Comparison of ENCODE assay signal across 8 mouse cellular contexts in the genomic region with DNA sequence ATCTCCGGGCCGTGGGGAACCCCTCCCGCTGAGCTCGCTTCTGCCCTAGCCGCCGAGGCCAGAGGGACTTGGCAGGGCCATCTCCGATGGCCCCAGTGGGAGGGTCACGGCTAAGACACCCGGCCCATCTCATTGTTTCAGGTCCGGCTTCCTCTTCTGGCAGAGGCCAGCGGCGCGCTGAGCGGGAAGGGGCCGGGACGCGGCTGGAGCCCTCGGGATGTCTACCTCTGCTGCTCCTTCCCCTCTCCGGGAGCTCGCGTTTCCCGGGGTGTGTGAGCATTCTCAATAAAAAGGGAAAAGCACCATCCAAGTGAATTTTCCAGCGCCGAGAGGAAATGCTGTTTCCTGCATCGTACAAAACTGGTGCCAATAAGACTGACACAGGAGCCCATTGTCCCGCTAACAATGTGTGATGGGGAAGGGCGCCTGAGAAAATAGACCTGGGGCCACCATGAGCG. TPM values are rescaled to one million over a fixed set of nuclear protein-coding genes. Genes with fewer than 3 reads are reported as not detected.
DNase-seq lines count a peak whose midpoint lies in the region; ATAC-seq and TF ChIP-seq lines count a peak whose summit lies in the region.

No protein-coding gene starts in this region.

- peak overlapping the region; percentile 73 for H3K4me2 ChIP-seq in heart, embryonic 15.5 days
- H3K4me2 ChIP-seq in kidney, postnatal 0 days (ENCODE audit: low read length), result peak overlapping the region; percentile 49
- H3K4me2 ChIP-seq in lung, postnatal 0 days (replicated peaks; ENCODE audit: low read depth, low read length), result peak overlapping the region; percentile 38
- peak overlapping the region; percentile 51 for H3K4me2 ChIP-seq in stomach, embryonic 15.5 days

- 0 out of 2 replicates have a peak overlapping the region, but pooled peaks have one; percentile 4 for H3K4me3 ChIP-seq in testis, adult 2 months (ENCODE audit: control insufficient read depth, low read depth, low read length)
- H3K4me3 ChIP-seq in heart, embryonic 15.5 days, result peak overlapping the region; percentile 40
- peak overlapping the region; percentile 10; the same call in 1 of the 2 replicates for H3K4me3 ChIP-seq in kidney, postnatal 0 days (replicated peaks; ENCODE audit: low read depth, low read length)
- H3K4me3 ChIP-seq in lung, postnatal 0 days (ENCODE audit: low read depth, low read length), result peak overlapping the region; percentile 10; the same call in 1 of the 2 replicates
- H3K4me3 ChIP-seq in stomach, embryonic 15.5 days (replicated peaks), result peak overlapping the region; percentile 25

- peak; percentile 56 for TF ChIP-seq EP300 in lung, postnatal 0 days (IDR thresholded peaks at IDR 0.05)

- DNase-seq in testis, postnatal 14 days (ENCODE audit: low spot score), result no peak
- DNase-seq in kidney, postnatal 0 days (ENCODE audit: low spot score), result peak; percentile 69
- DNase-seq in lung, postnatal 0 days (ENCODE audit: low spot score), result peak; percentile 64
- DNase-seq in thymus, postnatal 10 days (ENCODE audit: low spot score in 2 of 2), result no peak

- no peaks in the 10 kb centered on the region for H3K36me3 ChIP-seq in testis, adult 2 months (ENCODE audit: control insufficient read depth, insufficient read depth, low read length)
- H3K36me3 ChIP-seq in heart, embryonic 15.5 days, result no peaks in the 10 kb centered on the region
- H3K36me3 ChIP-seq in kidney, postnatal 0 days (ENCODE audit: insufficient read depth, low read length), result no peaks in the 10 kb centered on the region
- no peaks in the 10 kb centered on the region for H3K36me3 ChIP-seq in lung, postnatal 0 days (ENCODE audit: insufficient read depth, low read length)
- no peaks in the 10 kb centered on the region for H3K36me3 ChIP-seq in stomach, embryonic 15.5 days

- ATAC-seq in erythroid progenitor cell, adult 5-6 weeks (replicated peaks; ENCODE audit: low FRiP score, poor library complexity, severe bottlenecking), result 0 out of 2 replicates have a peak, but pooled peaks have one; percentile 34
- peak; percentile 81 for ATAC-seq in heart, embryonic 15.5 days (replicated peaks; ENCODE audit: insufficient number of reproducible peaks, insufficient read depth, low FRiP score, low read depth)
- ATAC-seq in kidney, postnatal 0 days (replicated peaks; ENCODE audit: low FRiP score, low read depth), result 0 out of 2 replicates have a peak, but pooled peaks have one; percentile 50
- ATAC-seq in lung, postnatal 0 days, result peak; percentile 88
- peak; percentile 60; the same call in 1 of the 2 replicates for ATAC-seq in stomach, embryonic 15.5 days (ENCODE audit: insufficient read depth, low FRiP score, low read depth)

- no peak for TF ChIP-seq CTCF in testis, adult 2 months (IDR thresholded peaks at IDR 0.05; ENCODE audit: control insufficient read depth, insufficient read depth, insufficient replicate concordance, low read depth, low read length)
- TF ChIP-seq CTCF in kidney, postnatal 0 days (IDR thresholded peaks at IDR 0.05; ENCODE audit: low read depth), result no peak
- no peak for TF ChIP-seq CTCF in lung, postnatal 0 days (IDR thresholded peaks at IDR 0.05)

- H3K9ac ChIP-seq in heart, embryonic 15.5 days, result peak overlapping the region; percentile 41; the same call in 1 of the 2 replicates
- H3K9ac ChIP-seq in kidney, postnatal 0 days (ENCODE audit: low read depth, low read length), result no peak overlapping the region
- H3K9ac ChIP-seq in lung, postnatal 0 days (replicated peaks; ENCODE audit: low read depth), result no peak overlapping the region
- H3K9ac ChIP-seq in stomach, embryonic 15.5 days, result peak overlapping the region; percentile 3; the same call in 1 of the 2 replicates

- no peaks in the 10 kb centered on the region for H3K9me3 ChIP-seq in heart, embryonic 15.5 days (replicated peaks)
- H3K9me3 ChIP-seq in kidney, postnatal 0 days (replicated peaks; ENCODE audit: low read length), result no peaks in the 10 kb centered on the region
- no peaks in the 10 kb centered on the region for H3K9me3 ChIP-seq in lung, postnatal 0 days (ENCODE audit: low read length)
- no peaks in the 10 kb centered on the region for H3K9me3 ChIP-seq in stomach, embryonic 15.5 days

- peaks cover 5% of the 10 kb centered on the region for H3K4me1 ChIP-seq in testis, adult 2 months (ENCODE audit: control insufficient read depth, insufficient read depth, low read length)
- peaks cover 26% of the 10 kb centered on the region for H3K4me1 ChIP-seq in heart, embryonic 15.5 days (replicated peaks)
- peaks cover 8% of the 10 kb centered on the region; the same call in 1 of the 2 replicates for H3K4me1 ChIP-seq in kidney, postnatal 0 days (replicated peaks; ENCODE audit: insufficient read depth, low read length)
- peaks cover 14% of the 10 kb centered on the region; the same call in 1 of the 2 replicates for H3K4me1 ChIP-seq in lung, postnatal 0 days (ENCODE audit: insufficient read depth, low read depth, low read length)
- H3K4me1 ChIP-seq in stomach, embryonic 15.5 days, result peaks cover 21% of the 10 kb centered on the region

- WGBS in heart, embryonic 15.5 days, result under 1% methylated on average over 27 of the region's 28 CpGs
- 2% methylated on average over 28 of the region's 28 CpGs for WGBS in kidney, postnatal 0 days
- under 1% methylated on average over 26 of the region's 28 CpGs for WGBS in lung, postnatal 0 days
- 0% methylated on average over 28 of the region's 28 CpGs for WGBS in stomach, embryonic 15.5 days

- H3K27ac ChIP-seq in testis, adult 2 months (ENCODE audit: control insufficient read depth, insufficient read depth, low read depth, low read length), result no peak overlapping the region
- H3K27ac ChIP-seq in heart, embryonic 15.5 days, result peak overlapping the region; percentile 58
- peak overlapping the region; percentile 54; the same call in 1 of the 2 replicates for H3K27ac ChIP-seq in kidney, postnatal 0 days
- H3K27ac ChIP-seq in lung, postnatal 0 days (ENCODE audit: low read length), result peak overlapping the region; percentile 57
- no peak overlapping the region for H3K27ac ChIP-seq in stomach, embryonic 15.5 days

- TF ChIP-seq POLR2A in testis, adult 2 months (IDR thresholded peaks at IDR 0.05; ENCODE audit: control insufficient read depth, low read depth, low read length), result no peak

- H3K27me3 ChIP-seq in testis, adult 2 months (ENCODE audit: control insufficient read depth, insufficient read depth, low read length), result no peaks in the 10 kb centered on the region
- H3K27me3 ChIP-seq in heart, embryonic 15.5 days, result peaks cover 14% of the 10 kb centered on the region
- peaks cover 9% of the 10 kb centered on the region; the same call in 1 of the 2 replicates for H3K27me3 ChIP-seq in kidney, postnatal 0 days (ENCODE audit: insufficient read depth, low read length)
- H3K27me3 ChIP-seq in lung, postnatal 0 days (replicated peaks; ENCODE audit: insufficient read depth, low read length), result peaks cover 9% of the 10 kb centered on the region
- H3K27me3 ChIP-seq in stomach, embryonic 15.5 days (replicated peaks), result peaks cover 13% of the 10 kb centered on the region; the same call in 1 of the 2 replicates

RNA-seq across cellular contexts. Expression of a gene that starts 25.9 kb away (rescaled TPM):
- 1.00 and 1.1 TPM in 2 replicates for polyA plus RNA-seq in testis, adult 2 months (2012; rRNA removed)
- 1.4 TPM in 1 of 2 replicates, not detected in the other for total RNA-seq in erythroid progenitor cell, adult 5-6 weeks (2015; ENCODE audit: low replicate concordance)
- 0.64 TPM in 1 of 2 replicates, not detected in the other for total RNA-seq in erythroid progenitor cell, adult 5-6 weeks (2017; ENCODE audit: low replicate concordance)
- 22.3 and 24.0 TPM in 2 replicates for polyA plus RNA-seq in heart, embryonic 15.5 days (2015; fragmentation: Nextera tagmentation; extraction: Ambion mirVana)
- polyA plus RNA-seq in kidney, postnatal 0 days (2015; fragmentation: Nextera tagmentation; extraction: Ambion mirVana), result 10.3 and 10.9 TPM in 2 replicates
- 18.1 and 19.5 TPM in 2 replicates for polyA plus RNA-seq in lung, postnatal 0 days (2015; fragmentation: Nextera tagmentation; extraction: Ambion mirVana)
- polyA plus RNA-seq in stomach, embryonic 15.5 days (2015; fragmentation: Nextera tagmentation; extraction: Ambion mirVana), result 13.6 and 14.0 TPM in 2 replicates

Comparison
In these comparisons a context has a peak if more than half of its experiments do, and no peak if none do; other contexts are left out.
1. H3K27ac ChIP-seq: peak in heart, embryonic 15.5 days (single experiment), kidney, postnatal 0 days (single experiment) and lung, postnatal 0 days (single experiment); none in testis, adult 2 months (single experiment) and stomach, embryonic 15.5 days (single experiment).
2. DNase-seq: peak in kidney, postnatal 0 days (single experiment) and lung, postnatal 0 days (single experiment); none in testis, postnatal 14 days (single experiment) and thymus, postnatal 10 days (0 of 2).
3. ATAC-seq: peak in every context shown above with its lines; median percentile 88 in lung, postnatal 0 days; 81 in heart, embryonic 15.5 days; 60 in stomach, embryonic 15.5 days; 50 in kidney, postnatal 0 days; 34 in erythroid progenitor cell, adult 5-6 weeks.
4. H3K9ac ChIP-seq: peak in heart, embryonic 15.5 days (single experiment) and stomach, embryonic 15.5 days (single experiment); none in kidney, postnatal 0 days (single experiment) and lung, postnatal 0 days (single experiment).
5. Peak in every context shown above with its lines, with median percentiles within 50 percentile points of each other: H3K4me3 ChIP-seq and H3K4me2 ChIP-seq.